Mouse (Mus musculus): ENCODE data around the gene Mtmr12. TPM values are rescaled to one million over a fixed set of nuclear protein-coding genes. Genes with fewer than 3 reads are reported as not detected.

The Mtmr12 gene
- total RNA-seq, 1 experiment: 14.8 TPM

DNA sequence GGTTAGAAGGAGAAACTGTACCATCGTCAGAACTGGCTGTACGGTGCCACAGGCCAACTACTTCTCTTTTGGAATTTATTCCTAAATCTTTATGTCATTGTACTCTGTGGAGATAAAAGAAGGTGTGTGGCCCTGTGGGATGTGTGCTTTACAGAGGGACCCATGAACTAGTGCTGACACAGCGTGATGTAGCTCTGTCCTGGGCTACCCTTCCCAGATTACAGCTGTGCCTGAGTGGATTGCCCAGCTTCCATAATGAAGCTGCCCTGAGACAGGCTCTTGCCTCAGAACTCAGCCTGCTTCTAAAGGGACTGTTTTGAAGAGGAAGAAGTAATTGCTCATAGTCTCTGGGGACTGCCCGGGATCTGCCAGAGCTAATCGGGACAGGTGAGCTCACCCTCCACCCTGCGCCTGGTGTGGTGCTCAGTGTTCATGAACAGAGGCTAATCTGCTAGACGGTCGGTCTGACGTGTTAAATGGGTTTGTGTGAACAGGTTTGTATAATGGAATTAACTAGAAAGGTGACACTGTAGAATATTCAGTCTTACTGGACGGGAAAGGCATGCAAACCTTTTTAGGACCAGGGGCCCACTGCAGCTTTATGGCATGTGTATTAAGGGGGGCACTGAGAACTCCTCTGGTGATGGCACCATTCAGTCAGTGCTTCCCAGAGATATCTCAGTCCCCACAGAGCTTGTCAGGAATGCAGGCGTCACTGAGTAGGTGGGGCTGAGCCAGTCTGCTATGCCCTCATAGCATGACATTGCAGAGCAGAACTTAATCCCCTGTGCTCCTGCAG is 41.7 kb downstream of the Mtmr12 start:
- 0 out of 4 replicates have a peak, but pooled peaks cover 0 to 3% of the 10 kb centered on the region in 2 experiments for H3K4me1 ChIP-seq (ENCODE audit: control insufficient read depth in 2 of 2, insufficient read depth in 2 of 2, low read length in 2 of 2, poor library complexity in 1 of 2)
- H3K36me3 ChIP-seq (ENCODE audit: control insufficient read depth, insufficient read depth, low read length, poor library complexity, severe bottlenecking): peaks cover 27% of the 10 kb centered on the region
- no peak for DNase-seq (ENCODE audit: low read depth, low spot score)
- H3K27ac ChIP-seq (ENCODE audit: insufficient read depth, low read depth, low read length, poor library complexity, severe bottlenecking): no peak overlapping the region; the same call in 1 of the 2 replicates
- TF ChIP-seq MAFK (IDR thresholded peaks at IDR 0.05; ENCODE audit: insufficient read depth, low read depth, low read length): peak; percentile 48; the same call in 1 of the 2 replicates
- no peak for TF ChIP-seq ZNF384 (IDR thresholded peaks at IDR 0.05; ENCODE audit: low read depth, low read length)
- no peak for TF ChIP-seq CHD2 (IDR thresholded peaks at IDR 0.05; ENCODE audit: low read depth, low read length)
- H3K4me3 ChIP-seq (ENCODE audit: insufficient read depth in 1 of 2, low read depth in 1 of 2, low read length in 2 of 2, poor library complexity in 1 of 2, severe bottlenecking in 1 of 2): no peak overlapping the region
- H3K9ac ChIP-seq (ENCODE audit: insufficient read depth, low read depth, low read length, poor library complexity, severe bottlenecking): no peak overlapping the region
- no peaks in the 10 kb centered on the region for H3K9me3 ChIP-seq (ENCODE audit: control insufficient read depth, insufficient read depth, low read depth, low read length)
- in situ Hi-C loops (cut with MboI; ENCODE audit: low sequenced_read_pairs in 2 of 2, unreplicated experiment in 2 of 2): no loop called here

DNA sequence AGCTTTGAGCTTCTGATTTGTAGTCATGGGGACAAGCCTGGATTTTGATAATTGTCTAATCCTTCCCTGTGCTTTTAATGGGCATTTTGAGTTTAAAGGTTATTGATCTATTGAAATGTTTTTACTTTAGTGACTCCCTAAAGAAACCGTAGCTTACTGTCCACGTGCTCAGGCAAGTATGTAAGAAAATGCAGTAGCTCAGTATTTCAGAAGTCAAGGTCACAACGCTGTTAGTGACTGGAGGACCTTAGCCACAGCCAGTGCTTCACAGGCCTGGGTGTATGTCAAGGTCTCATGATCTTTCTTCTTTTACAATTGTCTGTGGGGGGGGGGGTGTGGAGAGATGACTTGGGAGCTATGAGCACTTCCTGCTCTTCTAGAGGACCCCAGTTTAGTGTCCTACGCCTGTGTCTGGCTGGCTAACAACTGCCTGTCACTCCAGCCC is 42.4 kb downstream of the Mtmr12 start:
- Histone ChIP-seq H3K9me3 (ENCODE audit: control insufficient read depth, insufficient read depth, low read depth, low read length) (no peaks in the 10 kb centered on the region), H3K4me1 (ENCODE audit: control insufficient read depth in 2 of 2, insufficient read depth in 2 of 2, low read length in 2 of 2, poor library complexity in 1 of 2) (0 out of 4 replicates have a peak, but pooled peaks cover 0 to 3% of the 10 kb centered on the region in 2 experiments), H3K27ac (ENCODE audit: insufficient read depth, low read depth, low read length, poor library complexity, severe bottlenecking) (no peak overlapping the region), H3K9ac (ENCODE audit: insufficient read depth, low read depth, low read length, poor library complexity, severe bottlenecking) (no peak overlapping the region), H3K36me3 (ENCODE audit: control insufficient read depth, insufficient read depth, low read length, poor library complexity, severe bottlenecking) (peaks cover 31% of the 10 kb centered on the region), H3K4me3 (ENCODE audit: insufficient read depth in 1 of 2, low read depth in 1 of 2, low read length in 2 of 2, poor library complexity in 1 of 2, severe bottlenecking in 1 of 2) (no peak overlapping the region)
- in situ Hi-C loops (cut with MboI; ENCODE audit: low sequenced_read_pairs in 2 of 2, unreplicated experiment in 2 of 2): no loop called here
- DNase-seq (ENCODE audit: low read depth, low spot score): no peak
- no peak for TF ChIP-seq HCFC1 (IDR thresholded peaks at IDR 0.05; ENCODE audit: borderline replicate concordance, insufficient read depth, low read length)
- no peak for TF ChIP-seq MAFK (IDR thresholded peaks at IDR 0.05; ENCODE audit: insufficient read depth, low read depth, low read length)
- TF ChIP-seq CHD2 (IDR thresholded peaks at IDR 0.05; ENCODE audit: low read depth, low read length): no peak
- TF ChIP-seq ZC3H11A (IDR thresholded peaks at IDR 0.05; ENCODE audit: borderline replicate concordance, low read depth, low read length): no peak
- no peak for TF ChIP-seq ZNF384 (IDR thresholded peaks at IDR 0.05; ENCODE audit: low read depth, low read length)

DNA sequence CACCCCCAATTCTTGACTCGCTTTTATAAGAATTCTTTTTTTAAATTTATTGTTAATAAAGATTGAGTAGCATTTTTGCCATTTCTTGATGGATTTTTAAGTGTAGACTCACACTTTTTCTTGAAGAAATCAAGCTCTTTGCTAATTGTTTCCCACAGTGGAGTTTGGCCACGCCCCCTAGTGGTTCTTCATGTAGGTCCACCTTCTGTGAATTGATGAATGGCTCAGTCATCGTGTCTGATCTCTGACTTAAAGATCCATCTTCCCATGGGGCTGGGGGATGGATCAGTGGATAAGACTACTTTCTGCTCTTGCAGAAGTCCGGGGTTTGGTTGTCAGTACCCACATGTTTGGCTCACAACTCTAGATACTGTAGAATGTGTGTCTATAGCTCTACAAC is 43.5 kb downstream of the Mtmr12 start:
- Histone ChIP-seq H3K9me3 (ENCODE audit: control insufficient read depth, insufficient read depth, low read depth, low read length) (no peaks in the 10 kb centered on the region), H3K4me3 (ENCODE audit: insufficient read depth in 1 of 2, low read depth in 1 of 2, low read length in 2 of 2, poor library complexity in 1 of 2, severe bottlenecking in 1 of 2) (no peak overlapping the region), H3K27ac (ENCODE audit: insufficient read depth, low read depth, low read length, poor library complexity, severe bottlenecking) (no peak overlapping the region), H3K36me3 (ENCODE audit: control insufficient read depth, insufficient read depth, low read length, poor library complexity, severe bottlenecking) (peaks cover 33% of the 10 kb centered on the region), H3K9ac (ENCODE audit: insufficient read depth, low read depth, low read length, poor library complexity, severe bottlenecking) (no peak overlapping the region), H3K4me1 (ENCODE audit: control insufficient read depth in 2 of 2, insufficient read depth in 2 of 2, low read length in 2 of 2, poor library complexity in 1 of 2) (0 out of 4 replicates have a peak, but pooled peaks cover 0 to 3% of the 10 kb centered on the region in 2 experiments)
- TF ChIP-seq MAFK (IDR thresholded peaks at IDR 0.05; ENCODE audit: insufficient read depth, low read depth, low read length): no peak
- TF ChIP-seq CHD2 (IDR thresholded peaks at IDR 0.05; ENCODE audit: low read depth, low read length): no peak
- no peak for TF ChIP-seq ZNF384 (IDR thresholded peaks at IDR 0.05; ENCODE audit: low read depth, low read length)
- TF ChIP-seq HCFC1 (IDR thresholded peaks at IDR 0.05; ENCODE audit: borderline replicate concordance, insufficient read depth, low read length): no peak
- no peak for TF ChIP-seq ZC3H11A (IDR thresholded peaks at IDR 0.05; ENCODE audit: borderline replicate concordance, low read depth, low read length)
- in situ Hi-C loops (cut with MboI; ENCODE audit: low sequenced_read_pairs in 2 of 2, unreplicated experiment in 2 of 2): no loop called here
- DNase-seq (ENCODE audit: low read depth, low spot score): peak; percentile 41

DNA sequence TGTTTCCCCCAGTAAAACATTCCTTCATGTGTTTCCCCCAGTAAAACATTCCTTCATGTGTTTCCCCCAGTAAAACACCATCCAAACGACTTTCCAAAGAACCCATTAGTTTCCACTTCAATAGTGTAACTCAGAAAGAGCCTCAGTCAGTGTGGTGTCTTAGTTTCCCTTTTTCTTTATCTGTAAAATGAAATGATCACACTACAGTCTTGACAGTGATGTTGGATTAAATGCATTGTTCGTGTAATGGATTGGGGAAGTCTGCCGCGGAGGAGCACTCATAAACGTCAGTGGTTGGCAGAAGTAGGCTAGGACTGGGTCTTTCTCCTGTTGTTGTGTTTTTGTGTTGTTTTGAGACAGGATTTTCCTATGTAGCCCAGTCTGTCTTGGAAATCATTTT is 45.5 kb downstream of the Mtmr12 start:
- in situ Hi-C loops (cut with MboI; ENCODE audit: low sequenced_read_pairs in 2 of 2, unreplicated experiment in 2 of 2): no loop called here
- H3K36me3 ChIP-seq (ENCODE audit: control insufficient read depth, insufficient read depth, low read length, poor library complexity, severe bottlenecking): peaks cover 34% of the 10 kb centered on the region
- peaks cover 8% of the 10 kb centered on the region; the same call in 1 of the 2 replicates for H3K9me3 ChIP-seq (ENCODE audit: control insufficient read depth, insufficient read depth, low read depth, low read length)
- no peak overlapping the region for H3K9ac ChIP-seq (ENCODE audit: insufficient read depth, low read depth, low read length, poor library complexity, severe bottlenecking)
- 0 out of 4 replicates have a peak, but pooled peaks cover 0 to 3% of the 10 kb centered on the region in 2 experiments for H3K4me1 ChIP-seq (ENCODE audit: control insufficient read depth in 2 of 2, insufficient read depth in 2 of 2, low read length in 2 of 2, poor library complexity in 1 of 2)
- H3K27ac ChIP-seq (ENCODE audit: insufficient read depth, low read depth, low read length, poor library complexity, severe bottlenecking): no peak overlapping the region
- DNase-seq (ENCODE audit: low read depth, low spot score): no peak
- no peak overlapping the region for H3K4me3 ChIP-seq (ENCODE audit: insufficient read depth in 1 of 2, low read depth in 1 of 2, low read length in 2 of 2, poor library complexity in 1 of 2, severe bottlenecking in 1 of 2)
- no peak for TF ChIP-seq ZC3H11A (IDR thresholded peaks at IDR 0.05; ENCODE audit: borderline replicate concordance, low read depth, low read length)
- TF ChIP-seq CHD2 (IDR thresholded peaks at IDR 0.05; ENCODE audit: low read depth, low read length): no peak
- TF ChIP-seq ZNF384 (IDR thresholded peaks at IDR 0.05; ENCODE audit: low read depth, low read length): no peak
- TF ChIP-seq MAFK (IDR thresholded peaks at IDR 0.05; ENCODE audit: insufficient read depth, low read depth, low read length): no peak
- TF ChIP-seq HCFC1 (IDR thresholded peaks at IDR 0.05; ENCODE audit: borderline replicate concordance, insufficient read depth, low read length): no peak

Measured in ES-E14 (cell line).